Mouse (Mus musculus): ENCODE data around the gene Fbxw5.
A peak's percentile ranks its signal among the peaks of the same experiment; 100 is the strongest.
"Not testable (repeated sequence)": the region's sequence is repeated elsewhere in the genome, so short reads cannot be mapped to it uniquely, and the experiment has no call there.

Fbxw5 gene

GRCm38 (mm10) chr2:25509912-25510311 is 9.4 kb downstream of the Fbxw5 start:
- DNase-seq (ENCODE audit: low read depth, low spot score), result no peak

DNA sequence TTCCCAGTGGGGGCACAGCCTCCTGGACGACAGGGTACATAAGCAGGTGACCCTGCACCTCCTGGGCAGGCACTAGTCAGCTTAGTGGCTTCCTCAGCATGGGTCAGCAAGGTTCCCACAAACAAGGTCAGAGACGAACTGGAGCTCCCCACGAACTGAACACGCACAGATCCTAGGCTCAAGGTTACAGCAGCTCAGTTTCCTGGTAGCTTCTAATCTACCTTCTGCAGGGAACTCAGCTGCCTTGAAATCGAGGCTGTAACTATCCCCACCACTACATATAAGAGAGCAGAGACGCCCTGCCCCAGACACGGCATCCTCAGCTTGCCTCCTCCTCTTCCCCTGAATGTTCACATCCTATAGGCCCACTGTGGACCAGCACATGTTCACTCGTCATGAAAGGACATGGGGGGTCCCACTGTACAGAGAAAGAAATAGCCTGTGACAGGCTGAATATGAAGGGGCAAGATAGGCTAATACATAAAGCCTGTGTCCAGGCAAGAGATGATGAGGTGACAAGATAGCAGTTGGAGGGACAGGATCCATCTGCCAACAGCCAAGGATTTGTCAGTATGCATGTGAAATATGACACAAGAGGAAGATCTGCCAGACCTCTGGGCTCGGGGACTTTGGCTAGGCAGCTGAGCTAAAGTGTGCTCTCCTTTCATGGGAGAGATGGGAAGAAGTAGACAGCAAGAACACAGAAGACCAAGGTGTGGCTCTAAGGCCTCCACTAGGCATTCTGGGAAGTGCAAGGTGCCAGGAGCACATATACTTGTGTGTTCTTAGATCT is 26.2 kb downstream of the Fbxw5 start:
- no peak for DNase-seq (ENCODE audit: low read depth, low spot score)

DNA sequence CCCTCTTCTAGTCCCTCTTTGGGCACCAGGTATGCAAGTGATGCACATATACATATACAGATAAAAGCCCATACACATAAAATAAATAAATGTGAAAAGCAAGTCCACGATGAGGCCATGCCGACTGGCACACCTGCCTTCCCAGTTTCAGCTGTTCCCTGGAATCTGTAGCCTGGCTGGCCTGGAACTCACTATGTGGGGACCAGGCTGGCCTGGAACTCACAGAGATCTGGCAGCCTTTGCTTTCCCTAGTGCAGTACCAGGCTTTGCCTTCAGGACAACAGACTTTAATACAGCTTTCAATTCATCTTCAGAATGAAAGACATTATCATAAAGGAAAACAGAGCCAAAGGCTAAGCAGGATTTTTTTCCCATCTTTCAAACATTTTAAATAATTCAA is 33.2 kb downstream of the Fbxw5 start:
- no peak for DNase-seq (ENCODE audit: low read depth, low spot score)

DNA sequence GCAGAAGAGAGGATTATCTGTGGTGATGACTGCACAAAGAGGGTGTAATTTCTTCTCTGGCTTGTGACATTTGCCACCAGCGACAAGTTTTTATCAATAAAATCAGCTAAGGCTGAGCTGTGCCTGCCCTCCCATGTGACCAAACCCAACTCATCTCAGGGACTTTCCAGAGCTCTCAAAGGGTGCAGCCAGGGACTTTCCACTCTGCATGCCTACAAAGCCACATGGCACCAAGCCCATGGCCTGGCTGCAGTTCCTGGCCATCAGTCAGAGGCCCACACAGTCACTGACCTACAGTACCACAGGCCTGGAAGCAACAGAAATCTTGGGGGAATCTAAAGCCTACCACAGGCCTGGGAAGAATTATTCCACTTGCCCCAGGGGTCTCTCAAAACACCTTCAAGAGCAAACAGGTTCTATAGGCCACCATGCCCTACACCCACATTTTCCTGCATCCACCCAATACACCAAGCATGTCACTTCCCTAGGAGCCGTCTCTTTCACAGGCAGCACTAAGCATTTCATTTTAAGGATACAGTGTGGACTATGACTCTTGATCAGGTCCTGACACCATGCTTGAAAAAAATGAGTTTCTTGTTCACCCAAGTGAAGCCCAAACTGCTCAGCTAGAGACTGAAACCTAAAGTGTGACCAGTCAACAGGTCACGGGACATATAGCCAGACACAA is 33.8 kb downstream of the Fbxw5 start:
- DNase-seq (ENCODE audit: low read depth, low spot score), result peak; percentile 92

DNA sequence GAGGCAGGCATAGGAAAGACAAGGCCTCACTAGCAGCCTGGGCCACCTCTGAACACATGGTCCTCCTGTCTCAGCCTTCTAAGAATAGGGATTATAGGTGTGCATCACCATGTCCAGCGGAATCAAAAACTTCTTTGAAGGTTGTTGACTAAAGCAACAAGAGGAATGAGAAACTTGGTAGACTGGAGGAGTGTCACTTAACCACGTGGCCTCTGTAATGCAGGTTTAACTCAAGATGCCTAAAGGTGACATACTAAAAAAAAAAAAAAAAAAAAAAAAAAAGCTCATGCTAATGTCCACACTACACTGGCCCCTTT is 34.3 kb downstream of the Fbxw5 start:
- no peak for DNase-seq (ENCODE audit: low read depth, low spot score)

GRCm38 (mm10) chr2:25536531-25536930 is 36.0 kb downstream of the Fbxw5 start:
- no peak for DNase-seq (ENCODE audit: low read depth, low spot score)

DNA sequence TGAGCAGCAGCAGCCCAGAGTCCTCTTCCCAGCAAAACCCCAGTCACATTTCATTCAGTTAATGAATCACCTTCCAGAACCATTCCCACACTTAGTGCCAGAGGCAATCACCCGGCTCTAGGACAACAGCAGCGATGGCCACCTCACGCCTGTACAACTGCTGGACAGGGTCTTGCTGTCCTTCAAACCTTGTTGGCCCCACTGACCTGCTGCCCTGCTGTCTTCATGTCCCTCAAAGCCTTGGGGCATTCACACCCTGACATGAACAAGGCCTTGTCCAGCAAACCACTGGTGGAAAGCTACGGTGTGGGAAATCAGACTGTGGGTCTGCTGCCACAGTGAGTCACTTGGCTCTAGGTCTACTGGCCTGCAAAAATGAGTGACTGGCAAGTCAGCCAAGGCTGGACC is 40.0 kb downstream of the Fbxw5 start:
- DNase-seq (ENCODE audit: low read depth, low spot score), result no peak

GRCm38 (mm10) chr2:25541644-25542367 is 41.3 kb downstream of the Fbxw5 start:
- no peak for DNase-seq (ENCODE audit: low read depth, low spot score)

DNA sequence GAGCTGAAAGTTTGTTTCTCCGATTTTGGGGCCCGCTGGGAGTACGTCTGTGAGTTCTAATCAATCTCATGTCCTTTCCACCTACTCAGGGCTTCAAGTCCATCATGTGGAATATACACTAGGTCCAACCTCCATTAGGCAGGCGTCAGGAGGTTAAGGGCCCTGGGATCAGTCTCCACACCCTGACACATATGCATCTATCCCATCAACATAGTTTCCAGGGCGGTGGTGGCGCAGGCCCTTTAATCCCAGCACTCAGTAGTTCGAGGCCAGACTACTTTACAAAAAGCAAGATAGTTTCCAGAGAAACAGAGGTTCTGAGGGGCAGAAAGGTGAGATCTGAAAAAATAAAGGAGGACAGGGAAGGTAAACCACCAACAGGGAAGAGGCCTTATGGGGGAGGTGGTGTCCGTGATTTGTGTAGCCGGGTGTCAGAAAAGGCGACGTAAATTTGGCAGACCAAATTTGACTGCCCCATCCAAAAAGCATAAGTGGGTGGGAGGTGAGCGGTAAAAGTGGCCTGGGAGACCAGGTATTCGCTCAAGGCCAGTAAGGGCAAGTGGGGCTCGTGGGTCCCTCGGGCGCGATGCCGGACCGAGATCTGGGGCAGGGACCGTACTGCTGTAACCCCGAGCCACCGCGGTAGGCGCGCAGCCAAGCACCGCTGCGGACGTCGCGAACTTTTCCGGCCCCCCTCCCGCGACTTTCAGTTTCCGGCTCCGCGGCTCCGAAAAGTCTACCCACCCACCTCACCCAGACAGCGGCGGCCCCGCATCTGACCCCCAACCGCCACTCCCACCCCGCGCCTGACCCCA is 45.7 kb downstream of the Fbxw5 start:
- DNase-seq (ENCODE audit: low read depth, low spot score), result no peak

DNA sequence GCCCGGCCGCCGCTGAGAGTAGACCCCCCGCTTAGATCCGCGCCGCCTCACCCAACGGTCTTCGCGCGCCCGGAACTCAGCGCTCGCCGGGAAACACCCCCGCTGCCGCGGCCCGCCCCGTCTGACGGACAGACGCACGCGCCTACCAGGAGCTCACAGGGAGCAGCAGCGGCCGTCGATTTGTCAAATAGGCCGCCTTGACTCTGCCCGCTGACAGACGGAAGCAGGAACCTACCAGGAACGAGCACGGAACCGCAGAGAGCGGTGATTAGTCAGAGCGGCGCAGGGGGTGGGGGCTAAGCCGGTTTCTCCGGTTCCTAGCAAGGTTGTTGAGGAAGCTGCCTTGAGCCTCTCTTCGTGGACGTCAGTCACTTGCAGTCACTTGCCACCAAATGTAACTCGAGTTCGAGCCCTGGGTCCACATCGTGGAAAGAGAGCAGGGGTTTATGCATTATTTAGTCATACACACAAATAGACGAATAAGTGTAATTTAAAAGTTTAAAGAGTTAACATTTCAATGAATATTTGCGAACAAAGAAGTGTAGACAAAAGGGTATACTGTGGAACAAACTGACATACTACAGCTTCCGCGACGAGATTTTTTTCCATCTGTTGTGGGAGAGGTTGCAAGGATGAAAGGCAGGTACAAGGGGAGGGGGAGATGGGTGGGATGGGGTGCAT is 46.4 kb downstream of the Fbxw5 start, which contains the start of gene Traf2:
Traf2 (minus strand) TSS at position 130 of the 681 bp plus-strand sequence.
- DNase-seq (ENCODE audit: low read depth, low spot score), result peak; percentile 99

DNA sequence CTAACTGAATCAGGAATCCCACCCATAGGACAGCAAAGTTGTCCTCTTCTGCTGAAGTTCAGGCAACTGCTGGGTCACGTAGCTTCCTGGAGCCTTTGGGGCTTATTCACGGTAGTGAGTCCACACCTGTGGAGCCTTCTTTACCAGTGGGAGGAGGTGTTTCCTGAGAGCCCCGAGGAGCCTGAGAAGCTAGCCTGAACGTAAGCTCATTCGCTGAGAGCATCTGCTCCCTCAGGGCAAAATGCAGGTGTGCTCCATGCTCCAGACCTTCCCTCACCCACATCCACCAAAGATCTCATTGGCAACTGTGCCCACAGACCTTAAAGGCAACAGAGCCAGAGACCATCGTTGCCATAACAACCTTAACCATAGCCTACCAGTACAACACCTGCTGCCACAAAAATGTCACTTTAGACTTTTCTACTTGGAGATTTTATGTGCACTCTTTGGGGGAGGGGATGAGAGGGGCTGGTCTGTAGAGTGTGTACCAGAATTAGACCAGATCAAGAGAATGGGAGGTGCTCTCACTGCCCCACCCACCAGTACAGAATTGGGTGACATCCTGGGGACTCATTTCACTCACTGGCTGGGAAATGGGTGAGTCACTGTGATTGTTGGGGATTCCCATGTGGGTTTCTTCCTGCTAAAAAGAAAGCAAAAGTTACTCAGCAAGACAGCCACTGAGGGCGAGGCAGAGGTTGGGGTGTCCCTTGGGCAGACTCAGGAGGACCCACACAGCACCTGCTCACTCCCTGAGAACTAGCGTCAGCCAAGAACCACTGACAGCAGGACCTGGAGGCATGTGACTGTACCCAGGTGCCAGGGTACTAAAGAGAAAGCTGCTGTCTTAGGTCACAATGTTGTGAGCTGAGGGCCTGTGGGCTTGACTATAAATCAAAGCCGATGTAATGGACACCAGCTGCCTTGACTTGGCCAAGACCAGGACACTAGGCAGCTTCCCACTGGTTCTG is 48.8 kb downstream of the Fbxw5 start:
- peak; percentile 46 for DNase-seq (ENCODE audit: low read depth, low spot score)

DNA sequence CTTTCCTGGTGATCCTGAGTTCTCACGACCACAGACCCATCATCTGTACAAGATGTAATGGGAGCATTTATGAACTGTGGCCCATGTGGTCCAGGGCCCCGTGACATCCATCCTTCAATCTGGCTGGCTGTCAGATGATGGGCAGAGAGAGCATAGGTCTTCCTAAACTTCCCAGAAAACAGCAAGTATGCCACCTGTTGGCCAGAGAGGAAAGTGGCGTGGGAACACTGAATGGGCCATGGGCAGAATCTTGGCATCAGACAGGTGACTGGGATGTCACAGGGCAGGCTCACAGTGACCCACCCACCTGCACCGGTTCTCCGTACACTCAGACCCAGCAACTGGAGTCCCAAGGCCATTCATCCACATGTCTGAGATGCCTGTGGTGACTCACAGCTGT is 50.6 kb downstream of the Fbxw5 start:
- DNase-seq (ENCODE audit: low read depth, low spot score), result peak; percentile 78

DNA sequence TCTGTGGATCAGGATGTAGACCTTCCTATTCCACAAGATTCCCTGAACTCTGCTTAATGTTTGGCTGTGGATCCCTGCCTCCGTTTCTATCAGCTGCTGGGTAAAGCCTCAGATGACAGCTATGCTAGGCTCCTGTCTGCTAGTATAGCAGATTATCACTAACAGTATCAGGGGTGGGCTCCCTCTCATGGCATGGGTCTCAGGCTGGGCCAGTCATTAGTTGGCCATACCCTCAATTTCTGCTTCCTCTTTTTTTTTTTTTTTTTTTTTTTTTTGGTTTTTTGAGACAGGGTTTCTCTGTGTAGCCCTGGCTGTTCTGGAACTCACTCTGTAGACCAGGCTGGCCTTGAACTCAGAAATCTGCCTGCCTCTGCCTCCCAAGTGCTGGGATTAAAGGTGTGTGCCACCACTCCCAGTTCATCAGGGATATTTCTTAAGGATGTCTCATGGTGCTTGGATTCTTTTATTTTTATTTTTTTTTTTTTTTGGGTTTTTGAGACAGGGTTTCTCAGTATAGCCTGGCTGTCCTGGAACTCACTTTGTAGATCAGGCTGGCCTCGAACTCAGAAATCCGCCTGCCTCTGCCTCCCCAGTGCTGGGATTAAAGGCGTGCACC is 52.7 kb downstream of the Fbxw5 start:
- not testable (repeated sequence) for DNase-seq (ENCODE audit: low read depth, low spot score)

Measured in brain, adult 2 months (tissue).